Mouse (Mus musculus): ENCODE measurements around the gene Sync. TPM values are rescaled to one million over a fixed set of nuclear protein-coding genes. Genes with fewer than 3 reads are reported as not detected.

Sync gene
- polyA plus RNA-seq, 1 experiment from 2014 or later = 0.85 TPM

GRCm38 (mm10) chr4:129351111-129351510 lies 63.7 kb downstream of the Sync start:
- H3K27me3 ChIP-seq (ENCODE audit: control insufficient read depth, insufficient read depth, low read depth, low read length) = no peaks in the 10 kb centered on the region
- no peak overlapping the region for H3K4me2 ChIP-seq (ENCODE audit: low read length)
- no peak overlapping the region for H3K4me3 ChIP-seq (ENCODE audit: low read depth, low read length)
- no peak for ATAC-seq
- H3K36me3 ChIP-seq (ENCODE audit: control insufficient read depth, insufficient read depth, low read length) = peaks cover 5% of the 10 kb centered on the region
- H3K9me3 ChIP-seq (replicated peaks; ENCODE audit: control insufficient read depth, low read length, poor library complexity, severe bottlenecking) = no peaks in the 10 kb centered on the region
- no peaks in the 10 kb centered on the region for H3K4me1 ChIP-seq (ENCODE audit: control insufficient read depth, insufficient read depth, low read length)
- no peak overlapping the region for H3K9ac ChIP-seq (ENCODE audit: low read depth, low read length)
- H3K27ac ChIP-seq (ENCODE audit: low read length) = no peak overlapping the region
- WGBS = 73% methylated on average over 6 of the region's 6 CpGs

- H3K4me1 ChIP-seq (ENCODE audit: control insufficient read depth, insufficient read depth, low read length) = no peaks in the 10 kb centered on the region
- H3K9me3 ChIP-seq (replicated peaks; ENCODE audit: control insufficient read depth, low read length, poor library complexity, severe bottlenecking) = no peaks in the 10 kb centered on the region
- no peak overlapping the region for H3K4me3 ChIP-seq (ENCODE audit: low read depth, low read length)
- ATAC-seq = no peak
- no peak overlapping the region for H3K27ac ChIP-seq (ENCODE audit: low read length)
- peaks cover 7% of the 10 kb centered on the region for H3K36me3 ChIP-seq (ENCODE audit: control insufficient read depth, insufficient read depth, low read length)
- WGBS = 90% methylated on average over 12 of the region's 12 CpGs
- no peak overlapping the region for H3K9ac ChIP-seq (ENCODE audit: low read depth, low read length)
- no peak overlapping the region for H3K4me2 ChIP-seq (ENCODE audit: low read length)
- H3K27me3 ChIP-seq (ENCODE audit: control insufficient read depth, insufficient read depth, low read depth, low read length) = no peaks in the 10 kb centered on the region
Observed at GRCm38 (mm10) chr4:129353176-129353575, 65.8 kb downstream of the Sync start.

- peaks cover 10% of the 10 kb centered on the region for H3K36me3 ChIP-seq (ENCODE audit: control insufficient read depth, insufficient read depth, low read length)
- ATAC-seq = no peak
- H3K4me3 ChIP-seq (ENCODE audit: low read depth, low read length) = no peak overlapping the region
- no peak overlapping the region for H3K9ac ChIP-seq (ENCODE audit: low read depth, low read length)
- no peaks in the 10 kb centered on the region for H3K4me1 ChIP-seq (ENCODE audit: control insufficient read depth, insufficient read depth, low read length)
- H3K27me3 ChIP-seq (ENCODE audit: control insufficient read depth, insufficient read depth, low read depth, low read length) = no peaks in the 10 kb centered on the region
- no peaks in the 10 kb centered on the region for H3K9me3 ChIP-seq (replicated peaks; ENCODE audit: control insufficient read depth, low read length, poor library complexity, severe bottlenecking)
- 84% methylated on average over 15 of the region's 15 CpGs for WGBS
- no peak overlapping the region for H3K27ac ChIP-seq (ENCODE audit: low read length)
- H3K4me2 ChIP-seq (ENCODE audit: low read length) = no peak overlapping the region
Observed at GRCm38 (mm10) chr4:129354236-129354635, 66.8 kb downstream of the Sync start.

GRCm38 (mm10) chr4:129357613-129358163 lies 70.3 kb downstream of the Sync start:
- Histone ChIP-seq H3K27ac (ENCODE audit: low read length) (no peak overlapping the region), H3K9me3 (replicated peaks; ENCODE audit: control insufficient read depth, low read length, poor library complexity, severe bottlenecking) (no peaks in the 10 kb centered on the region), H3K4me1 (ENCODE audit: control insufficient read depth, insufficient read depth, low read length) (no peaks in the 10 kb centered on the region), H3K4me3 (ENCODE audit: low read depth, low read length) (no peak overlapping the region), H3K4me2 (ENCODE audit: low read length) (no peak overlapping the region), H3K36me3 (ENCODE audit: control insufficient read depth, insufficient read depth, low read length) (peaks cover 12% of the 10 kb centered on the region), H3K27me3 (ENCODE audit: control insufficient read depth, insufficient read depth, low read depth, low read length) (no peaks in the 10 kb centered on the region), H3K9ac (ENCODE audit: low read depth, low read length) (no peak overlapping the region)
- no peak for ATAC-seq
- 91% methylated on average over 15 of the region's 15 CpGs for WGBS

Small RNA genes within 50 kb of the gene (microRNA-seq; reads per million reads assigned to microRNA genes)
- gene Gm22994 = not detected

Other genes starting within 250 kb of the Sync start
- 31.4 and 37.5 TPM in 2 replicates for gene Rnf19b, start 229.3 kb upstream of the Sync start, polyA plus RNA-seq (2015; fragmentation: Nextera tagmentation; extraction: Ambion mirVana)
- gene Tmem54, start 182.1 kb upstream of the Sync start, polyA plus RNA-seq (2015; fragmentation: Nextera tagmentation; extraction: Ambion mirVana) = not detected in 2 replicates
- 85.5 and 130 TPM in 2 replicates for gene Hpca, start 165.6 kb upstream of the Sync start, polyA plus RNA-seq (2015; fragmentation: Nextera tagmentation; extraction: Ambion mirVana)
- gene Fndc5, start 150.6 kb upstream of the Sync start, polyA plus RNA-seq (2015; fragmentation: Nextera tagmentation; extraction: Ambion mirVana) = 5.9 and 6.2 TPM in 2 replicates
- gene S100pbp, start 97.9 kb upstream of the Sync start, polyA plus RNA-seq (2015; fragmentation: Nextera tagmentation; extraction: Ambion mirVana) = 27.0 and 28.0 TPM in 2 replicates
- 111 and 116 TPM in 2 replicates for gene Yars, start 97.9 kb upstream of the Sync start, polyA plus RNA-seq (2015; fragmentation: Nextera tagmentation; extraction: Ambion mirVana)
- gene C77080, start 26.2 kb upstream of the Sync start, polyA plus RNA-seq (2015; fragmentation: Nextera tagmentation; extraction: Ambion mirVana) = 6.7 and 8.2 TPM in 2 replicates
- gene Rbbp4, start 47.8 kb downstream of the Sync start, polyA plus RNA-seq (2015; fragmentation: Nextera tagmentation; extraction: Ambion mirVana) = 267 and 295 TPM in 2 replicates
- gene Zbtb8os, start 48.1 kb downstream of the Sync start, polyA plus RNA-seq (2015; fragmentation: Nextera tagmentation; extraction: Ambion mirVana) = 15.1 and 17.7 TPM in 2 replicates
- gene Zbtb8a, start 90.5 kb downstream of the Sync start, polyA plus RNA-seq (2015; fragmentation: Nextera tagmentation; extraction: Ambion mirVana) = 23.2 and 23.4 TPM in 2 replicates
- gene Zbtb8b, start 153.2 kb downstream of the Sync start, polyA plus RNA-seq (2015; fragmentation: Nextera tagmentation; extraction: Ambion mirVana) = 19.1 and 19.6 TPM in 2 replicates
- gene Bsdc1, start 174.0 kb downstream of the Sync start, polyA plus RNA-seq (2015; fragmentation: Nextera tagmentation; extraction: Ambion mirVana) = 31.5 and 34.7 TPM in 2 replicates
- gene Tssk3, start 203.4 kb downstream of the Sync start, polyA plus RNA-seq (2015; fragmentation: Nextera tagmentation; extraction: Ambion mirVana) = 1.2 TPM in 2 replicates
- 0.56 and 0.94 TPM in 2 replicates for gene Fam229a, start 203.6 kb downstream of the Sync start, polyA plus RNA-seq (2015; fragmentation: Nextera tagmentation; extraction: Ambion mirVana)
- gene Marcksl1, start 226.0 kb downstream of the Sync start, polyA plus RNA-seq (2015; fragmentation: Nextera tagmentation; extraction: Ambion mirVana) = 1,543 and 1,683 TPM in 2 replicates

Data from midbrain, embryonic 16.5 days (tissue).